Mouse (Mus musculus) lung, embryonic 14.5 days (tissue): ENCODE results near the gene Asap2. TPM values are rescaled to one million over a fixed set of nuclear protein-coding genes. Genes with fewer than 3 reads are reported as not detected.

Source experiments
- ATAC-seq: fragments of 200-750 bp; cut with Nextera tagmentation; 2 replicates; pipeline ENCODE4 v1.8.0; 2017; ENCODE audit warnings: mild to moderate bottlenecking, moderate TSS enrichment, moderate library complexity; ENCODE audit not compliant: insufficient read depth
- DNase-seq: peaks from one replicate; pipeline ENCODE4 v3.0.0-alpha.2; 2015
- H3K27ac ChIP-seq: fragments of 300-500 bp; sonication (generic); 2 replicates; pipeline ENCODE4 v1.5.1; 2014; ENCODE audit warnings: low read depth, mild to moderate bottlenecking, moderate library complexity
- H3K27me3 ChIP-seq: fragments of 300-500 bp; sonication (generic); 2 replicates; pipeline ENCODE4 v1.6.1; 2014; ENCODE audit warnings: low read length, control low read depth; ENCODE audit not compliant: insufficient read depth
- H3K36me3 ChIP-seq: fragments of 300-500 bp; sonication (generic); 2 replicates; pipeline ENCODE4 v1.6.1; 2014; ENCODE audit warnings: control low read depth; ENCODE audit not compliant: insufficient read depth
- H3K4me1 ChIP-seq: fragments of 300-500 bp; sonication (generic); 2 replicates; pipeline ENCODE4 v1.6.1; 2014; ENCODE audit warnings: antibody characterized with exemption, control low read depth; ENCODE audit not compliant: insufficient read depth
- H3K4me2 ChIP-seq: fragments of 300-500 bp; sonication (generic); 2 replicates; pipeline ENCODE4 v1.6.1; 2014; ENCODE audit warnings: mild to moderate bottlenecking
- H3K4me3 ChIP-seq: fragments of 300-500 bp; sonication (generic); 2 replicates; pipeline ENCODE4 v1.5.1; 2014; ENCODE audit warnings: low read depth, low read length
- H3K9ac ChIP-seq: fragments of 300-500 bp; sonication (generic); 2 replicates; pipeline ENCODE4 v1.6.1; 2014
- H3K9me3 ChIP-seq: fragments of 300-500 bp; sonication (generic); 2 replicates; pipeline ENCODE4 v1.6.1; 2016; ENCODE audit warnings: low read depth, low read length, control low read depth
- CTCF ChIP-seq: IDR thresholded peaks from 2 replicates; pipeline ENCODE4 v1.5.1; 2016; ENCODE audit warnings: antibody characterized with exemption, low read depth
- WGBS: fragments of 180-500 bp; shearing (Covaris S2); extraction: QIAGEN DNeasy Blood & Tissue Kit; methylation state at CpG from one replicate; pipeline ENCODE4 v1.1.7; 2014; 5-methylcytosine and 5-hydroxymethylcytosine counted together
- polyA plus RNA-seq: library from polyadenylated mRNA; unstranded; fragments of >200 nt; fragmentation: Nextera tagmentation; extraction: Ambion mirVana; gene quantifications from 2 replicates; pipeline ENCODE4 v1.2.1, GENCODE M21; 2014

Gene Asap2
- polyA plus RNA-seq, 1 experiment from 2014 or later: 13.8 TPM

- 36% methylated on average over 8 of the region's 8 CpGs for WGBS
- Histone ChIP-seq H3K9ac (no peak overlapping the region), H3K9me3 (no peaks in the 10 kb centered on the region), H3K27ac (peak overlapping the region; percentile 68; the same call in 1 of the 2 replicates), H3K36me3 (no peaks in the 10 kb centered on the region), H3K4me2 (no peak overlapping the region), H3K4me3 (no peak overlapping the region), H3K4me1 (peaks cover 18% of the 10 kb centered on the region), H3K27me3 (no peaks in the 10 kb centered on the region)
- TF ChIP-seq CTCF: no peak
- peak; percentile 57 for DNase-seq
- peak; percentile 74 for ATAC-seq
Measured at GRCm38 (mm10) chr12:21135651-21136461, 145.6 kb downstream of the Asap2 start.

- ATAC-seq (no peak), DNase-seq (peak; percentile 46)
- no peak overlapping the region for H3K9ac ChIP-seq
- TF ChIP-seq CTCF: no peak
- H3K27me3 ChIP-seq: no peaks in the 10 kb centered on the region
- 72% methylated on average over 2 of the region's 2 CpGs for WGBS
- H3K27ac ChIP-seq: peak overlapping the region; percentile 42; the same call in 1 of the 2 replicates
- no peak overlapping the region for H3K4me3 ChIP-seq
- no peaks in the 10 kb centered on the region for H3K36me3 ChIP-seq
- peaks cover 18% of the 10 kb centered on the region for H3K4me1 ChIP-seq
- no peak overlapping the region for H3K4me2 ChIP-seq
- H3K9me3 ChIP-seq: no peaks in the 10 kb centered on the region
Measured at GRCm38 (mm10) chr12:21136462-21136751, 146.1 kb downstream of the Asap2 start.

DNA sequence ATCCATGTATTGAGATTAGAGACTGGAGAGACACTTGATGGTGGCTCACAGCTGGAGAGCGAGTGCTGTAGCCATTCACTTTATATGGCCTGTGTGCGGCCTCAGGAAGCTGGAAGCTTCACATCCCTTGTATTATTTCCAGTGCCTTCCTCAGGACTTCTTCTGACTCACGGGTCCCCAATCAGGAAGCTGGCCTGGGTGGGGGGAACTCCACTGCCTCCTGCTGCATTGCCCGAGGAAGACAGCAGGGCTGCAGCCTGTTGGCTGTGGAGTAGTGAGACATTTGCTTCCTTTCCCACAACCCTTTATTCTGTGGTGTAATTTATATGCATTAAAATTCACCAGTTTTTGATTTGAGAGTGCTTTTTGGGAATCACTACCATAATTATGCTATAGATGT is 149.3 kb downstream of the Asap2 start:
- peaks cover 12% of the 10 kb centered on the region for H3K4me1 ChIP-seq
- no peak overlapping the region for H3K4me3 ChIP-seq
- 54% methylated on average over 4 of the region's 4 CpGs for WGBS
- no peak overlapping the region for H3K4me2 ChIP-seq
- no peaks in the 10 kb centered on the region for H3K27me3 ChIP-seq
- H3K9me3 ChIP-seq: no peaks in the 10 kb centered on the region
- no peak overlapping the region for H3K27ac ChIP-seq
- H3K9ac ChIP-seq: no peak overlapping the region
- no peak for TF ChIP-seq CTCF
- ATAC-seq (no peak), DNase-seq (peak; percentile 30)
- H3K36me3 ChIP-seq: no peaks in the 10 kb centered on the region

- Histone ChIP-seq H3K4me2 (no peak overlapping the region), H3K9me3 (no peaks in the 10 kb centered on the region), H3K36me3 (no peaks in the 10 kb centered on the region), H3K27ac (no peak overlapping the region), H3K9ac (no peak overlapping the region), H3K4me1 (peaks cover 12% of the 10 kb centered on the region), H3K4me3 (no peak overlapping the region), H3K27me3 (no peaks in the 10 kb centered on the region)
- ATAC-seq: no peak
- no peak for DNase-seq
- WGBS: 92% methylated on average over 14 of the region's 14 CpGs
- TF ChIP-seq CTCF: no peak
Measured at GRCm38 (mm10) chr12:21140153-21140552, 149.9 kb downstream of the Asap2 start.

GRCm38 (mm10) chr12:21140741-21141308 is 150.6 kb downstream of the Asap2 start:
- Histone ChIP-seq H3K4me2 (no peak overlapping the region), H3K9me3 (no peaks in the 10 kb centered on the region), H3K4me3 (no peak overlapping the region), H3K27me3 (no peaks in the 10 kb centered on the region), H3K36me3 (no peaks in the 10 kb centered on the region), H3K9ac (no peak overlapping the region), H3K4me1 (peaks cover 12% of the 10 kb centered on the region), H3K27ac (no peak overlapping the region)
- ATAC-seq (no peak), DNase-seq (no peak)
- WGBS: 86% methylated on average over 6 of the region's 6 CpGs
- no peak for TF ChIP-seq CTCF

DNA sequence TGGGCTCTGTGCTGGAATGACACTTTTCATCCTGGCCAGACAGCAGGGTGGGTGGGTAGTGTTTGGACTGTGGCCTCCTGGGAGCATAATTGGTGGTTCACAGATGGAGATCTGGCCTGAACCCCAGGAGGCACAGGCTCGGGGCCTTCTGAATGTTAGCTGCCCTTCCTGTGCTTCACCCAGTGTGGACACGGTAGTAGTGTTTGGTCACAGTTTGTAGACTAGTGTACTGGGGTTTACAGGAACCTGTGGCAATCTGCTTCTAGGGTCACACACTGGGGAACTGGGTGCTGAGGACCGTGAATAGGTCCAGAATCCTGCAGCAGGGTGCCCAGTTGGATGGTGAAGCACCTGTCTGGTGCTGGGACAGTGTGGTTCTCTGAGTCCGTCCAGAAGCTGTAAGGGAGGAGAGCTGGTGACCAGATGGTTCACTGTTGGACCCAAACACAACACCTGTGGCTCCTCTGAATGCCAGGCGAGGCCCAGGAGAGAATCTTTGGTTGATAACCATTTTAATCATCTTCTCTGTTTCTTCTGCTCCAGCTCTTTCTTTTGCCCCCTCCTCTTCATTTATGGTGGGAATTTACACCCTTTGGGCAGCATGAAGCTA is 151.5 kb downstream of the Asap2 start:
- Histone ChIP-seq H3K4me1 (peaks cover 6% of the 10 kb centered on the region; the same call in 1 of the 2 replicates), H3K27me3 (no peaks in the 10 kb centered on the region), H3K4me2 (no peak overlapping the region), H3K9ac (no peak overlapping the region), H3K36me3 (no peaks in the 10 kb centered on the region), H3K9me3 (no peaks in the 10 kb centered on the region), H3K27ac (no peak overlapping the region), H3K4me3 (no peak overlapping the region)
- ATAC-seq (no peak), DNase-seq (no peak)
- TF ChIP-seq CTCF: no peak
- 81% methylated on average over 5 of the region's 5 CpGs for WGBS
